Mouse (Mus musculus) kidney, postnatal 4 days (tissue): ENCODE data around the gene Rai2.
"Not testable (repeated sequence)": the region's sequence is repeated elsewhere in the genome, so short reads cannot be mapped to it uniquely, and the experiment has no call there.

Experiments
- DNase-seq, 2 experiments: peaks; one replicate each; pipeline ENCODE4 v3.0.0; 2021; ENCODE audit warnings: mixed read lengths in 2 of 2

The Rai2 gene

GRCm38 (mm10) chrX:161716865-161717763 lies at the start of gene Rai2:
Rai2 (plus strand) TSS chrX:161717069.
- DNase-seq, result peak; percentile 48 to 71

GRCm38 (mm10) chrX:161689336-161689735 lies 27.5 kb upstream of the Rai2 start:
- no peak for DNase-seq

- no peak for DNase-seq
These were observed 385 bp upstream of the Rai2 start for GRCm38 (mm10) chrX:161716503-161716864.

GRCm38 (mm10) chrX:161717764-161718382 lies 1.0 kb downstream of the Rai2 start:
- DNase-seq, result no peak

- DNase-seq, result no peak
These were observed 1.7 kb downstream of the Rai2 start for GRCm38 (mm10) chrX:161718548-161718947.

GRCm38 (mm10) chrX:161721082-161721481 lies 4.2 kb downstream of the Rai2 start:
- no peak for DNase-seq

- DNase-seq, result peak; percentile 60 to 74
These were observed 6.5 kb downstream of the Rai2 start for GRCm38 (mm10) chrX:161723391-161723808.

GRCm38 (mm10) chrX:161726257-161726656 lies 9.4 kb downstream of the Rai2 start:
- DNase-seq, result no peak

- no peak for DNase-seq
These were observed 11.6 kb downstream of the Rai2 start for GRCm38 (mm10) chrX:161728507-161728906.

GRCm38 (mm10) chrX:161730026-161730425 lies 13.2 kb downstream of the Rai2 start:
- no peak for DNase-seq

GRCm38 (mm10) chrX:161731859-161732258 lies 15.0 kb downstream of the Rai2 start:
- no peak for DNase-seq

GRCm38 (mm10) chrX:161733581-161734309 lies 16.9 kb downstream of the Rai2 start:
- DNase-seq, result no peak

- no peak for DNase-seq
These were observed 17.4 kb downstream of the Rai2 start for GRCm38 (mm10) chrX:161734310-161734676.

GRCm38 (mm10) chrX:161739374-161739773 lies 22.5 kb downstream of the Rai2 start:
- DNase-seq, result no peak

- DNase-seq, result no peak
These were observed 26.2 kb downstream of the Rai2 start for GRCm38 (mm10) chrX:161743080-161743479.

- no peak for DNase-seq
These were observed 28.4 kb downstream of the Rai2 start for GRCm38 (mm10) chrX:161745296-161745695.

- no peak for DNase-seq
These were observed 30.5 kb downstream of the Rai2 start for GRCm38 (mm10) chrX:161747337-161747736.

- no peak for DNase-seq
These were observed 36.6 kb downstream of the Rai2 start for GRCm38 (mm10) chrX:161753514-161753913.

GRCm38 (mm10) chrX:161776321-161776962 lies 59.6 kb downstream of the Rai2 start:
- no peak for DNase-seq

- no peak for DNase-seq
These were observed 63.6 kb downstream of the Rai2 start for GRCm38 (mm10) chrX:161780321-161781034.

- peak; percentile 30 to 50 for DNase-seq
These were observed 73.3 kb downstream of the Rai2 start for GRCm38 (mm10) chrX:161790182-161790581.

GRCm38 (mm10) chrX:161826186-161826585 lies 109.3 kb downstream of the Rai2 start:
- not testable (repeated sequence) for DNase-seq
